12 mouse cellular contexts compared by ENCODE assay signal in the genomic region with DNA sequence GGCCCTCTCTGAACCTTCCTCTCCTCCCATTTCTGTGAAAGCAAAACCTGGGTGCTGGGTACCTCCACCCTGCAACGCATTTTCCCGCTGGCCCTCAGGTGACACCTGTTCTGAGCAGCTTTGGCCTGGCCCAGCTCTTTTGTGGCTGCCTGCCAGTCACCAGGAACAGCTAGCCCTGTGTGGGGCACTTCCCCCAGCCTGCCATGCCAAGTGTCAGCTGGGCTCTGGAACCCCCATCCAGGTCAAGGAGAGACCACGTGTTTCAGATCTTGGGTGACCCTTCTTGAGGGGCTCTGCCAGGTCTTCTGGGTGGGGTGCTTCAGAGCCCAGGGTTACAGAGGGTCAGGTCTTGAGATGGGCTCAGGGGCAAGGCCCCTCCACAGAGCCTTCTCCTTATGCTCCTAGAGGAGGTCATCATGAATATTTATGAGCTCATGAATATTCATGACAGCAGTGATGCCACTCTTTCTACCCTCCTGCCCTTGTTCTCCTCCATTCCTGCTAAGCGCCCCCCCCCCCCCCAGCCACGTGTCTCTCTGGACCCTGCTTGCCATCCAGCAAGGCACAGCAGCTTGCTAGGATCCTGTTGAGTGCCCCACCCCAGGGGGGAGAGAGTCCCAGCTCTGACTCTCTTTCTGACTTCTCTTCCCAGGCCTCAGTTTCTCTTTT. TPM values are rescaled to one million over a fixed set of nuclear protein-coding genes. Genes with fewer than 3 reads are reported as not detected.
DNase-seq lines count a peak whose midpoint lies in the region; ATAC-seq and TF ChIP-seq lines count a peak whose summit lies in the region.
"Had no signal": no experiment of that assay in that cellular context is flagged by ENCODE, and none has a peak within 500 bp of the region (broad histone marks: within the 10 kb centered on the region; RNA-seq: fewer than 3 reads in every experiment).

No protein-coding gene starts in this region.

- no peak overlapping the region for H3K4me2 ChIP-seq in forebrain, postnatal 0 days (ENCODE audit: low read depth)
- no peak overlapping the region for H3K4me2 ChIP-seq in neural tube, embryonic 13.5 days
- H3K4me2 ChIP-seq: heart, embryonic 15.5 days had no signal

- H3K36me3 ChIP-seq in heart, embryonic 10.5 days, result no peaks in the 10 kb centered on the region
- H3K36me3 ChIP-seq in forebrain, postnatal 0 days (ENCODE audit: insufficient read depth), result no peaks in the 10 kb centered on the region
- no peaks in the 10 kb centered on the region for H3K36me3 ChIP-seq in neural tube, embryonic 13.5 days
- H3K36me3 ChIP-seq: heart, embryonic 15.5 days had no signal

- peak; percentile 69; the same call in 1 of the 2 replicates for ATAC-seq in forebrain, postnatal 0 days
- peak; percentile 73 for ATAC-seq in neural tube, embryonic 13.5 days (ENCODE audit: low read depth)
- ATAC-seq: Patski had no signal

- no peak for DNase-seq in heart, embryonic 10.5 days (ENCODE audit: low spot score)
- DNase-seq in heart, adult 18-20 months, result no peak
- no peak for DNase-seq in forebrain, postnatal 0 days
- DNase-seq in kidney, postnatal 4 days, result peak; percentile 16 to 33
- DNase-seq in thymus, postnatal 0 days (ENCODE audit: low spot score), result no peak
- DNase-seq in right cerebral cortex, postnatal 4 days, result no peak
- DNase-seq in left cerebral cortex, adult 8-10 months (ENCODE audit: low spot score in 2 of 2), result no peak
- DNase-seq: liver; right cerebral cortex, postnatal 25 days had no signal

- H3K9me3 ChIP-seq in heart, embryonic 10.5 days, result no peaks in the 10 kb centered on the region
- no peaks in the 10 kb centered on the region for H3K9me3 ChIP-seq in forebrain, postnatal 0 days (ENCODE audit: low read length)
- no peaks in the 10 kb centered on the region for H3K9me3 ChIP-seq in neural tube, embryonic 13.5 days
- H3K9me3 ChIP-seq: heart, embryonic 15.5 days had no signal

- peaks cover 82% of the 10 kb centered on the region for H3K27me3 ChIP-seq in heart, embryonic 10.5 days (ENCODE audit: insufficient read depth, poor library complexity, severe bottlenecking)
- no peaks in the 10 kb centered on the region for H3K27me3 ChIP-seq in forebrain, postnatal 0 days (ENCODE audit: insufficient read depth, low read length)
- H3K27me3 ChIP-seq in neural tube, embryonic 13.5 days, result no peaks in the 10 kb centered on the region
- H3K27me3 ChIP-seq: Patski had no signal

- WGBS in heart, embryonic 10.5 days, result 39% methylated on average over 4 of the region's 5 CpGs
- 7% methylated on average over 5 of the region's 5 CpGs for WGBS in forebrain, postnatal 0 days
- WGBS in neural tube, embryonic 13.5 days, result 21% methylated on average over 4 of the region's 5 CpGs

- H3K4me3 ChIP-seq in heart, embryonic 10.5 days, result no peak overlapping the region
- H3K4me3 ChIP-seq in forebrain, postnatal 0 days (ENCODE audit: low read depth, low read length), result no peak overlapping the region
- H3K4me3 ChIP-seq in neural tube, embryonic 13.5 days, result no peak overlapping the region
- H3K4me3 ChIP-seq: heart, embryonic 15.5 days had no signal

- peaks cover 16% of the 10 kb centered on the region; the same call in 1 of the 2 replicates for H3K4me1 ChIP-seq in heart, embryonic 10.5 days
- H3K4me1 ChIP-seq in forebrain, postnatal 0 days (ENCODE audit: insufficient read depth), result 0 out of 2 replicates have a peak, but pooled peaks cover 10% of the 10 kb centered on the region
- peaks cover 48% of the 10 kb centered on the region for H3K4me1 ChIP-seq in neural tube, embryonic 13.5 days (replicated peaks)

- no peak overlapping the region for H3K9ac ChIP-seq in forebrain, postnatal 0 days
- 0 out of 2 replicates have a peak overlapping the region, but pooled peaks have one; percentile 26 for H3K9ac ChIP-seq in neural tube, embryonic 13.5 days
- H3K9ac ChIP-seq: heart, embryonic 15.5 days had no signal

- TF ChIP-seq CTCF in forebrain, postnatal 0 days (IDR thresholded peaks at IDR 0.05; ENCODE audit: low read depth), result no peak

- H3K27ac ChIP-seq in heart, embryonic 10.5 days, result 0 out of 2 replicates have a peak overlapping the region, but pooled peaks have one; percentile 44
- H3K27ac ChIP-seq in forebrain, postnatal 0 days (ENCODE audit: low read depth, low read length), result no peak overlapping the region
- H3K27ac ChIP-seq in neural tube, embryonic 13.5 days (replicated peaks), result peak overlapping the region; percentile 80
- H3K27ac ChIP-seq: heart, embryonic 15.5 days had no signal

RNA-seq across cellular contexts. Expression of gene Elfn1, which starts 15.3 kb away (rescaled TPM):
- 0.73 TPM in 1 of 2 replicates, not detected in the other for polyA plus RNA-seq in heart, embryonic 10.5 days (2016; fragmentation: Nextera tagmentation; extraction: Ambion mirVana)
- total RNA-seq in heart, adult 18-20 months (2021), result under 1 TPM in 1 of 2 experiments, not detected in 1; 0.10 TPM
- 17.2 and 28.9 TPM in 2 replicates for total RNA-seq in forebrain, postnatal 0 days (2014; rRNA removed)
- polyA plus RNA-seq in forebrain, postnatal 0 days (2015; fragmentation: Nextera tagmentation; extraction: Ambion mirVana), result 3.4 and 4.1 TPM in 2 replicates
- 3.3 and 4.0 TPM in 2 replicates for polyA plus RNA-seq in neural tube, embryonic 13.5 days (2015; fragmentation: Nextera tagmentation; extraction: Ambion mirVana)
- polyA plus RNA-seq in thymus, postnatal 0 days (2015; fragmentation: Nextera tagmentation; extraction: Ambion mirVana), result 0.21 and 0.35 TPM in 2 replicates
- total RNA-seq in left cerebral cortex, adult 8-10 months (2022), result 10 to 100 TPM; 30.3 to 34.3 (median 30.7) TPM

Comparison
In these comparisons a context has a peak if more than half of its experiments do, and no peak if none do; other contexts are left out.
1. DNase-seq: peak in kidney, postnatal 4 days (2 of 2); none in heart, embryonic 10.5 days (single experiment), heart, adult 18-20 months (0 of 2), forebrain, postnatal 0 days (single experiment), thymus, postnatal 0 days (single experiment), right cerebral cortex, postnatal 4 days (single experiment) and left cerebral cortex, adult 8-10 months (0 of 2).